Mouse (Mus musculus) spleen, adult 2 months (tissue): ENCODE results near the gene Sarm1.

Source experiments
- CTCF ChIP-seq: fragments of 200-500 bp; IDR thresholded peaks from 2 replicates; pipeline ENCODE4 v1.5.1; 2011; ENCODE audit warnings: mild to moderate bottlenecking, inconsistent platforms; ENCODE audit not compliant: insufficient read depth, insufficient read length, insufficient replicate concordance; ENCODE audit errors: extremely low read depth
- POLR2A ChIP-seq: fragments of 200-500 bp; IDR thresholded peaks from 2 replicates; pipeline ENCODE4 v1.6.1; 2011; ENCODE audit warnings: low read depth, low read length, inconsistent platforms

GRCm38 (mm10) chr11:78518931-78519330 lies 21.4 kb upstream of the Sarm1 start:
- TF ChIP-seq CTCF, result no peak
- no peak for TF ChIP-seq POLR2A
